Mouse (Mus musculus) layer of hippocampus, postnatal 25 days (tissue): ENCODE data around the gene Slc4a5. TPM values are rescaled to one million over a fixed set of nuclear protein-coding genes. Genes with fewer than 3 reads are reported as not detected.

Experiments used
- DNase-seq, 2 experiments: peaks; one replicate each; pipeline ENCODE4 v3.0.0; 2022; ENCODE audit warnings: mixed read lengths in 2 of 2, low spot score in 1 of 2; ENCODE audit errors: extremely low spot score in 1 of 2
- total RNA-seq, 2 experiments: library from RNA; stranded (reverse); gene quantifications; 2 replicates each; pipeline ENCODE4 v1.2.3; 2021

Gene Slc4a5
- total RNA-seq, 2 experiments from 2014 or later: 0.30 to 0.66 TPM

DNA sequence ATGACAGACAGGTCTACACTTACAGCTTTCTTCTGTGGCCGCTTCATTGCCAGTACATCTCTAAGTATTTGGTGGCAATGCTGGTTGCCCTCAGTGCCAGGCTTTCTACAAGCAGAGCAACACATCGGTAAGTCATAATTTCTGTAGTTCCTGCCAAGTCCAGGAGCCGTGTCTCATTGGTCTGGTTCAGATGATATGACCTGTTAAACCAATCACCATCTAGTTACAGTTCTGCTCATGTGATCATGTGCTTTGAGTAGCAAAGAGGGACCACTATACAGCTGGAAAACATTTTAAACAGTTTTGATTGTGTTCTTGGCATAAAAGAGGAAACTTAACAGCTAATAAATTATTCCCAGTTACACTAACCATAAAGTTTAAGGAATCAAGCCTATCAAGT is 128.3 kb downstream of the Slc4a5 start:
- no peak for DNase-seq

DNA sequence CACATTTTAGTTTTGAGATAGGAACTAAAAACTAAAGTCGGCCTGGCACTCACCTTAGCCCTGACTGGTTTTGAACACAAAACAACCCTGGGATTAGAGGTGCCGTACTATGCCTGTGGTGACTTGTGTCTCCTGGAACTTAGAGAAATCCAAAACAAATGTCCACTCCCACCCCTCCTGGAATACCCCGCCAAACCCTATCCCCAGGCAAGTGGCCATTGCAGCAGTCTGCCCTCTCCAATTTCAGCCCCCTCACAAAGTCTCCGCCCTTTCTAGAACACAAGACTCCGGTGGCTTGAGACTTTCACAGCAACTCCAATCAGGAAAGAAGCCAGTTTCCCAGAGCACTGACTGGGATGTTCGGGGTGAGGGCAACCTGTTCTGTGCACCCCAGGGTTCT is 129.2 kb downstream of the Slc4a5 start, which contains the start of gene Bola3:
Gene Bola3 (plus strand): TSS at position 275 of the 400 bp plus-strand sequence.
- no peak for DNase-seq

DNA sequence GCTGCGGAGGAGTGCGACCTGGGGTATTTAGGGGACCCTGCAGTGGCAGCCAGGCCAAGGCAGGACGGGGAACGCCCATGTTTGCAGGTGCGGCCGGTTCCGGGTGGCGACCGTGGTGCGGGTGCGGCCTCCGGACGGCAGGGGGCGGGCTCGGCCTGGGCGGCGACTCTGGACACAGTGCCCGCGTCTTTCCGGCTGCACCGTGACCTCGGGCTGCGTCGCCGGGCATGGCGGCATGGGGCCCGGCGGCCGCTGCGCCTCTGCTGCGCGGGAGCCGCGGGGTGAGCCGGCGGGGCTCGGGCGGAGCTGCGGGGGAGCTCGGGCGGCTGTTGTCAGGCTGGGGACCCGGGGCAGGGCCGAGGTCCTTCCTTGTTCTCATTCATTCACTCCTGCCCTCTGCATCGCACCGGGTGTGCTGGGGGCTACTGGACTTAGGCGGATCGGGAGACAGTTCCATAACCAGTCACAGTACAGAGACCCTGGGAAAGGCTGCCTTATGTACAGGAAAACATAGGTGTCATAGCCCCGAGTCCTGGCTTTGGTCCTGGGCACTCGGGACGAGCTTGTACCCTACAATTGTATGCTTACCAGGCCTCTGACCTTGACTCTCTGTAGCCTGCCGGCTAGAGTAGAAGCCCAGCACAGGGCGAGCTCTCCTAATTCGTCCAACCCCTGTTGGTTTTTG is 129.8 kb downstream of the Slc4a5 start:
- DNase-seq: peak; percentile 89 to 95

DNA sequence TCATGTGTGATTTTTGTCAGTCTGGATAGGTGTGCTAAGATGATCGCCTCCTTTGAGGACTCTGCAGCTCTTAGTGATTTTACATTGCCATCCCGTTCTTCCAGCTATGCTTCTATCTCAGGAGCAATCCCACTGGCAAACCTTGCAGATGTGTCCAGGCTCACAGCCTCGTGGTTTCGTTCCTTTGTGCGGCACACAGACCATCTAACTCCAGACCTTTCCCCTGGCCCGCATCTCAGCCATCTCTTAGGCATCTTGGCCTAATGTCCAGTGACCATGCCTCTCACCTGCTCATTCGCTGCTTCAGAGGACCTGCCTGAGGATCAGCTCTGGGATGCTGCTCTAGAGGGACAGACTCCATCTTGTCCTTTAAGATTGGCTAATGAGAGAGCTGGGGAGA is 130.5 kb downstream of the Slc4a5 start:
- DNase-seq: no peak

DNA sequence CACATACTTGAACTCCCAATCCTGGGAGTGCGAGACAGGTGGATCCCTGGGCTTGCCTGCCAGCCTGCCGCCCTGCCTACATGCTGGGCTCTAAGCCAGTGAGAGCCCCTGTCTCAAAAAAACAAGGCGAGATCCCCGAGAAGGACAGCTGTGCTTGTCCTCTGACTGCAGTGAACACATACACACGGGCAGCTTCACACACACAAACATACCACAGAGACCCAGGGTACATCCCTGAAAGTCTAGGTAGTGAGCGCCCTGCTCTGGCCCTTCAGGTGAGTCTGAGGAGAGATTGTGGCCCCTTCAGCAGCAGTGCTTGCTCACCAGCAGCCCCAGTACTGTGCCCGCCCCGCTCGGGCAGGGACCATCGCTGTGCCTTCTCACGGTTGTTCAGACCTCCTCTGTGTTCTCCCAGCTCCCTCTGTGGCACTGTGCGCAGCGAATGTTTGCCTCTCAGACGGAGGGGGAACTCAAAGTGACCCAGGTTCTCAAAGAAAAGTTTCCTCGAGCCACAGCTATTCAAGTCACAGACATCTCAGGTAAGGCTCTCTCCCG is 131.3 kb downstream of the Slc4a5 start:
- no peak for DNase-seq

DNA sequence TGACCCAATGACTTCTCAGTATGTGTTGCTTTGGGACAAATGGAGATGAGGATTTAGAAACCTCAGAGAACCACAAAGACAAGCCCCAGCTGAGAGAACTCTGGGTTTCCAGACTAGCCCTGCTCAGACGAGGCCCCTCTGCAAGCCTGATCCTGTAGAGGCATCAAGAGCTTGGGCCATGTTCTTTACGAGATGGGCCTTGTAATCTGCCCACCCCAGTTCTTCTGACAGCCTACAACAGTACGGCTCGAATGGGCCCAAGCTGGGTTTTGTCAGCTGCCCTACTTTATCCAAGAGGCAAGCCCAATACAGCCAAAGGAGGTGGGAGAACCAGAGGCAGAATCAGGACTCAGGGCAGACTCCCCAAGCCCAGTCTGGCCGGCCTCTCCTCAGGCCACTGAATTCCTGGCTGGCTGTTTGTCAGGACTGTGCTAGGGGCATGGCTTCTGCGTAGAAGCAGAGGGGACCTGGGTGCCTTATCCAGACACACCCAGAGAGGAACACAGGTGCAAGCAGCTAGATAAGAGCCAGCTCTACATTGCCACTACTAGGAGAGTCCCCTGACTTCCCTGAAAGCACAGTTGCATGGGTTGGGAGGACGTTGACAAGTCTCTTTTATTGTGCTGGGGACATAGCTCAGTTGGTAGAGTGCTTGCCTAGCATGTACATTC is 132.0 kb downstream of the Slc4a5 start:
- DNase-seq: no peak

DNA sequence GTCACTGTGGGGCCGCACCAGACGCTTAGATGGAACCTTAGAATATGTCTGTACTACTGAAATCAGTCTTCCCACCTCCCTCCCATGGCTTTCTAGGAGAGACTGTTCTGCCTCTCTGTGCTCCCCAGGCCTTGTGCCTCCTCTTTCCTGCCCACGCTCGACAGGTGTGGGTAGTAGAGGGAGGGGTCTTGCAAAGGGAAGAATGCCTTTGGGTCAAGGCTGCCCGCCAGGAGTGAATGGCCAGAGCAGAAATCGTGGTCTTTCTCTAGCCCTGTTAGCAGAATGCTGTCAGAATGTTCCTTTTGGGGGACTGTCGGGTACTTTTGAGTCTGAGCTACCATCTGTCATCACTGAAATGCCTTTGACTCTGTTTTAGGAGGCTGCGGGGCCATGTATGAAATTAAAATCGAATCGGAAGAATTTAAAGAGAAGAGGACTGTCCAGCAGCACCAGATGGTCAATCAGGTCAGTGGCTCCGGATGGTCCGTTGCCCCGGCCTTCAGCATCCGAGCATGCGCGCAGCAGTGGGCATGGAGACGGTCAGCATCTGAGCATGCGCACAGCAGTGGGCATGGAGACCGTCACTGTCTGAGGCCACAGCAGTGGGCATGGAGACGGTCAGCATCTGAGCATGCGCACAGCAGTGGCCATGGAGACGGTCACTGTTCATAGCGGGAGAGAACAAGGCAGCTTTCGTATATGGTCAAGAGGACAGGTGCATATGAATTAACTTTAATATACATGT is 133.2 kb downstream of the Slc4a5 start:
- DNase-seq: no peak

Other genes with a start within 250 kb of the Slc4a5 start
- 1 to 10 TPM; 1.9 to 2.5 TPM for gene Dok1, start 186.4 kb upstream of the Slc4a5 start, total RNA-seq
- gene Loxl3, start 185.7 kb upstream of the Slc4a5 start, total RNA-seq: 1 to 10 TPM; 3.3 to 3.9 TPM
- 100 to 1,000 TPM; 115 to 121 TPM for gene Aup1, start 165.3 kb upstream of the Slc4a5 start, total RNA-seq
- 10 to 100 TPM; 51.8 to 52.7 TPM for gene Htra2, start 164.6 kb upstream of the Slc4a5 start, total RNA-seq
- gene Dqx1, start 162.0 kb upstream of the Slc4a5 start, total RNA-seq: 1 to 10 TPM in 1 of 2 experiments, under 1 TPM in 1; 0.81 to 1.1 TPM
- not detected for gene Tlx2, start 149.5 kb upstream of the Slc4a5 start, total RNA-seq
- gene Pcgf1, start 142.0 kb upstream of the Slc4a5 start, total RNA-seq: 10 to 100 TPM; 30.3 to 33.0 TPM
- under 1 TPM in 1 of 2 experiments, not detected in 1; 0.77 TPM for gene Lbx2, start 133.5 kb upstream of the Slc4a5 start, total RNA-seq
- 10 to 100 TPM in 1 of 2 experiments, 1 to 10 TPM in 1; 5.8 to 10.7 TPM for gene Ccdc142, start 118.2 kb upstream of the Slc4a5 start, total RNA-seq
- gene Gm42688, start 118.2 kb upstream of the Slc4a5 start, total RNA-seq: 1 to 10 TPM; 5.4 to 8.2 TPM
- 10 to 100 TPM; 67.0 to 67.7 TPM for gene Mrpl53, start 110.8 kb upstream of the Slc4a5 start, total RNA-seq
- 10 to 100 TPM; 25.7 to 28.9 TPM for gene Mogs, start 104.3 kb upstream of the Slc4a5 start, total RNA-seq
- gene Wbp1, start 98.3 kb upstream of the Slc4a5 start, total RNA-seq: 10 to 100 TPM; 54.3 to 58.0 TPM
- gene Ino80b, start 94.4 kb upstream of the Slc4a5 start, total RNA-seq: 10 to 100 TPM; 24.0 to 26.2 TPM
- gene Rtkn, start 84.4 kb upstream of the Slc4a5 start, total RNA-seq: 10 to 100 TPM; 83.6 to 93.5 TPM
- 10 to 100 TPM; 25.1 to 28.4 TPM for gene Wdr54, start 63.4 kb upstream of the Slc4a5 start, total RNA-seq
- gene 1700003E16Rik, start 63.4 kb upstream of the Slc4a5 start, total RNA-seq: 10 to 100 TPM; 22.1 to 25.0 TPM
- 100 to 1,000 TPM; 371 to 399 TPM for gene Dctn1, start 53.9 kb upstream of the Slc4a5 start, total RNA-seq
- gene Mthfd2, start 106.1 kb downstream of the Slc4a5 start, total RNA-seq: 1 to 10 TPM; 5.3 to 7.2 TPM
- 10 to 100 TPM; 19.3 to 19.5 TPM for gene Mob1a, start 106.2 kb downstream of the Slc4a5 start, total RNA-seq
- 10 to 100 TPM; 49.2 to 51.6 TPM for gene Bola3, start 129.3 kb downstream of the Slc4a5 start, total RNA-seq
- 10 to 100 TPM; 69.2 to 83.9 TPM for gene Tet3, start 239.3 kb downstream of the Slc4a5 start, total RNA-seq